Mouse (Mus musculus) forebrain, embryonic 13.5 days (tissue): Measurements from ENCODE around the gene Gm11555. TPM values are rescaled to one million over a fixed set of nuclear protein-coding genes. Genes with fewer than 3 reads are reported as not detected.

Experiments used
- polyA plus RNA-seq: library from polyadenylated mRNA; unstranded; fragments of >200 nt; fragmentation: Nextera tagmentation; extraction: Ambion mirVana; gene quantifications from 2 replicates; pipeline ENCODE4 v1.2.1, GENCODE M21; 2015

Gm11555 gene
- polyA plus RNA-seq, 1 experiment from 2014 or later, result not detected

Other genes with a start within 250 kb of the Gm11555 start
- 0.15 TPM in 1 of 2 replicates, not detected in the other for gene Krt12, start 228.0 kb downstream of the Gm11555 start, polyA plus RNA-seq
- 0.11 TPM in 1 of 2 replicates, not detected in the other for gene Krt20, start 212.1 kb downstream of the Gm11555 start, polyA plus RNA-seq
- not detected in 2 replicates for gene Krt23, start 157.1 kb downstream of the Gm11555 start, polyA plus RNA-seq
- gene Krt39, start 128.9 kb downstream of the Gm11555 start, polyA plus RNA-seq, result not detected in 2 replicates
- not detected in 2 replicates for gene Krt40, start 107.1 kb downstream of the Gm11555 start, polyA plus RNA-seq
- not detected in 2 replicates for gene Krtap3-3, start 99.4 kb downstream of the Gm11555 start, polyA plus RNA-seq
- not detected in 2 replicates for gene Krtap3-2, start 93.4 kb downstream of the Gm11555 start, polyA plus RNA-seq
- gene Gm11939, start 90.8 kb downstream of the Gm11555 start, polyA plus RNA-seq, result not detected in 2 replicates
- gene Krtap3-1, start 83.6 kb downstream of the Gm11555 start, polyA plus RNA-seq, result not detected in 2 replicates
- not detected in 2 replicates for gene Krtap1-5, start 69.2 kb downstream of the Gm11555 start, polyA plus RNA-seq
- not detected in 2 replicates for gene Krtap1-4, start 66.6 kb downstream of the Gm11555 start, polyA plus RNA-seq
- not detected in 2 replicates for gene Krtap1-3, start 58.9 kb downstream of the Gm11555 start, polyA plus RNA-seq
- gene Krtap9-3, start 52.1 kb downstream of the Gm11555 start, polyA plus RNA-seq, result not detected in 2 replicates
- not detected in 2 replicates for gene Gm11938, start 46.9 kb downstream of the Gm11555 start, polyA plus RNA-seq
- not detected in 2 replicates for gene Gm11937, start 40.0 kb downstream of the Gm11555 start, polyA plus RNA-seq
- gene Krtap2-4, start 35.4 kb downstream of the Gm11555 start, polyA plus RNA-seq, result not detected in 2 replicates
- gene Gm11562, start 29.8 kb downstream of the Gm11555 start, polyA plus RNA-seq, result not detected in 2 replicates
- not detected in 2 replicates for gene Krtap4-1, start 22.0 kb downstream of the Gm11555 start, polyA plus RNA-seq
- gene Krtap4-2, start 15.2 kb downstream of the Gm11555 start, polyA plus RNA-seq, result not detected in 2 replicates
- gene Krtap4-7, start 6.1 kb downstream of the Gm11555 start, polyA plus RNA-seq, result not detected in 2 replicates
- gene Gm11563, start 8.7 kb upstream of the Gm11555 start, polyA plus RNA-seq, result not detected in 2 replicates
- gene Krtap4-6, start 15.7 kb upstream of the Gm11555 start, polyA plus RNA-seq, result not detected in 2 replicates
- not detected in 2 replicates for gene Gm14190, start 40.5 kb upstream of the Gm11555 start, polyA plus RNA-seq
- gene Gm14180, start 84.1 kb upstream of the Gm11555 start, polyA plus RNA-seq, result not detected in 2 replicates
- gene Gm11595, start 122.7 kb upstream of the Gm11555 start, polyA plus RNA-seq, result not detected in 2 replicates
- not detected in 2 replicates for gene Krtap4-8, start 130.5 kb upstream of the Gm11555 start, polyA plus RNA-seq
- gene Krtap4-9, start 135.0 kb upstream of the Gm11555 start, polyA plus RNA-seq, result not detected in 2 replicates
- not detected in 2 replicates for gene Gm11596, start 143.2 kb upstream of the Gm11555 start, polyA plus RNA-seq
- gene Gm11569, start 148.7 kb upstream of the Gm11555 start, polyA plus RNA-seq, result not detected in 2 replicates
- gene Gm11554, start 154.2 kb upstream of the Gm11555 start, polyA plus RNA-seq, result not detected in 2 replicates
- gene Krtap4-13, start 159.7 kb upstream of the Gm11555 start, polyA plus RNA-seq, result not detected in 2 replicates
- gene Gm11564, start 165.4 kb upstream of the Gm11555 start, polyA plus RNA-seq, result not detected in 2 replicates
- gene 2300003K06Rik, start 187.8 kb upstream of the Gm11555 start, polyA plus RNA-seq, result not detected in 2 replicates
- not detected in 2 replicates for gene Krtap4-16, start 201.4 kb upstream of the Gm11555 start, polyA plus RNA-seq
- not detected in 2 replicates for gene Gm11568, start 207.7 kb upstream of the Gm11555 start, polyA plus RNA-seq
- not detected in 2 replicates for gene Gm11559, start 214.2 kb upstream of the Gm11555 start, polyA plus RNA-seq
- not detected in 2 replicates for gene Krtap9-1, start 223.2 kb upstream of the Gm11555 start, polyA plus RNA-seq
- gene Gm11567, start 229.0 kb upstream of the Gm11555 start, polyA plus RNA-seq, result not detected in 2 replicates